Mouse (Mus musculus): ENCODE results near the gene Ttll12.

Ttll12 gene

DNA sequence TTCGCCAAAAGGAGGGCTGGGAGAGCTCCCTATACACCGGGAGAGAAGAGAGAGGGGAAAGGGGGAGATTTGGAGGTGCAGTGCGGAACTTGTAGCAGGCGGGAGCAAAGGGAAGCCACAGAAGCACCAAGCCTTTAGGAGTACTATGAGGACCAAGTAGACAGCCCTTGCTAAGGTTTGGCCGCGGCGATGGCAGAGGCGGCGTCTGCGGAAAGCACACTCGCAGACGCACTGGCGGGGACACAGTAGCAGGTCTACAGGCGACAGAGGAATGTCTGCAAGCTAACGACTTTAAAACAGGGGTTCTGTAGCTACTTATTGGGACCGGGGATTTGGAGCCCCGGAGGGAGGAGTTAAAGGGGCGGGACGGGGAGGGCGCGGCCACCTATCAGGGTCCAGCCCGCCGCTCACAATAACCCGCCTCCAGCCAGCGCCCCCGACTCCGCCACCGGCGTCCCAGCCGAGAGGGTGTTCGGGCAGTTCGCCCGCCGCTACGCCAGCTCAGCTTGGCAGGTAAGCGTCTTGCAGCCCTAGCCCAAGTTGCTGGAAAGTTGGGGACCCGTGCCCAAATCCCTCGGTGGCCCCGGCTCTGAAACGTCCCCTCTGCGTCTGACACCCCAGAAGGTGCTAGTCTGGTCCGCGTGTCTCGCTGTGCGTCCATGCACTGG is 68.4 kb downstream of the Ttll12 start, which contains the start of gene Bik:
Gene Bik (plus strand): TSS at position 439 of the 668 bp plus-strand sequence.
- DNase-seq (ENCODE audit: low spot score): peak; percentile 48

Data from testis, postnatal 14 days (tissue).